ENCODE assay signal across 8 mouse cellular contexts in genomic region chr11:58329906-58330275, GRCm38 (mm10). TPM values are rescaled to one million over a fixed set of nuclear protein-coding genes. Genes with fewer than 3 reads are reported as not detected.
DNase-seq lines count a peak whose midpoint lies in the region; ATAC-seq and TF ChIP-seq lines count a peak whose summit lies in the region.

No protein-coding gene starts in this region.

- no peaks in the 10 kb centered on the region for H3K9me3 ChIP-seq in forebrain, embryonic 15.5 days
- H3K9me3 ChIP-seq in liver, postnatal 0 days (ENCODE audit: low read length): no peaks in the 10 kb centered on the region

- H3K4me2 ChIP-seq in forebrain, embryonic 15.5 days (replicated peaks): peak overlapping the region; percentile 93
- H3K4me2 ChIP-seq in liver, postnatal 0 days (ENCODE audit: low read depth, low read length): peak overlapping the region; percentile 88

- peaks cover 8% of the 10 kb centered on the region; the same call in 1 of the 2 replicates for H3K36me3 ChIP-seq in heart, adult 2 months (ENCODE audit: control insufficient read depth, insufficient read depth, low read length)
- peaks cover 14% of the 10 kb centered on the region for H3K36me3 ChIP-seq in forebrain, embryonic 15.5 days
- H3K36me3 ChIP-seq in liver, postnatal 0 days (replicated peaks; ENCODE audit: insufficient read depth, low read length): peaks cover 16% of the 10 kb centered on the region

- no peak for TF ChIP-seq CTCF in heart, adult 2 months (IDR thresholded peaks at IDR 0.05)
- TF ChIP-seq CTCF in liver, postnatal 0 days (IDR thresholded peaks at IDR 0.05; ENCODE audit: low read depth): 0 out of 2 replicates have a peak, but pooled peaks have one; percentile 4

- under 1% methylated on average over 21 of the region's 21 CpGs for WGBS in heart, adult 2 months
- WGBS in forebrain, embryonic 15.5 days: under 1% methylated on average over 21 of the region's 21 CpGs
- 1% methylated on average over 21 of the region's 21 CpGs for WGBS in liver, postnatal 0 days (ENCODE audit: insufficient replicate concordance)

- no peak for DNase-seq in heart, adult 2 months
- DNase-seq in heart, postnatal 14 days: no peak
- DNase-seq in ES-CJ7 (ENCODE audit: low read depth, low spot score): peak; percentile 61
- no peak for DNase-seq in liver, postnatal 0 days
- DNase-seq in retina, embryonic 14.5 days (ENCODE audit: low spot score): no peak
- DNase-seq in right cerebral cortex, postnatal 10 days (ENCODE audit: low spot score in 2 of 2): no peak
- DNase-seq in adrenal gland, postnatal 10 days: no peak

- intact Hi-C loops in heart, adult 2 months (cut with DNase I): loop anchor here (1.0 to 10.0 kb wide), 2 partner anchors 28 to 525 kb away; partner anchors contain the start of gene Sap30l
- intact Hi-C loops in heart, postnatal 14 days (cut with DNase I): no loop called here

- TF ChIP-seq POLR2A in heart, adult 2 months (IDR thresholded peaks at IDR 0.05; ENCODE audit: insufficient read depth, low read depth, low read length): no peak; the same call in 1 of the 2 replicates

- H3K4me3 ChIP-seq in heart, adult 2 months: peak overlapping the region; percentile 75
- H3K4me3 ChIP-seq in forebrain, embryonic 15.5 days: peak overlapping the region; percentile 60
- peak overlapping the region; percentile 82 for H3K4me3 ChIP-seq in liver, postnatal 0 days (ENCODE audit: low read depth, low read length)

- peaks cover 3% of the 10 kb centered on the region; the same call in 1 of the 2 replicates for H3K79me2 ChIP-seq in heart, adult 2 months (replicated peaks; ENCODE audit: control insufficient read depth, insufficient read depth, low read length)

- peak overlapping the region; percentile 93 for H3K27ac ChIP-seq in heart, adult 2 months
- H3K27ac ChIP-seq in forebrain, embryonic 15.5 days (replicated peaks): peak overlapping the region; percentile 78
- peak overlapping the region; percentile 78 for H3K27ac ChIP-seq in liver, postnatal 0 days (ENCODE audit: low read depth)

- H3K4me1 ChIP-seq in heart, adult 2 months (ENCODE audit: control insufficient read depth, insufficient read depth, low read length): peaks cover 9% of the 10 kb centered on the region
- peaks cover 40% of the 10 kb centered on the region for H3K4me1 ChIP-seq in forebrain, embryonic 15.5 days
- peaks cover 26% of the 10 kb centered on the region for H3K4me1 ChIP-seq in liver, postnatal 0 days (ENCODE audit: insufficient read depth)

- TF ChIP-seq EP300 in heart, adult 2 months (IDR thresholded peaks at IDR 0.05; ENCODE audit: insufficient read depth, low read depth, low read length): no peak
- no peak for TF ChIP-seq EP300 in liver, postnatal 0 days (IDR thresholded peaks at IDR 0.05; ENCODE audit: low read depth)

- peak overlapping the region; percentile 92 for H3K9ac ChIP-seq in heart, adult 2 months (ENCODE audit: low read depth, low read length)
- H3K9ac ChIP-seq in forebrain, embryonic 15.5 days (replicated peaks): peak overlapping the region; percentile 69
- H3K9ac ChIP-seq in liver, postnatal 0 days (replicated peaks): peak overlapping the region; percentile 89

- ATAC-seq in forebrain, embryonic 15.5 days (replicated peaks): peak; percentile 46
- peak; percentile 41 for ATAC-seq in liver, postnatal 0 days

- no peaks in the 10 kb centered on the region for H3K27me3 ChIP-seq in heart, adult 2 months (ENCODE audit: control insufficient read depth, insufficient read depth, low read length)
- no peaks in the 10 kb centered on the region for H3K27me3 ChIP-seq in forebrain, embryonic 15.5 days
- H3K27me3 ChIP-seq in liver, postnatal 0 days (ENCODE audit: insufficient read depth, low read length): no peaks in the 10 kb centered on the region

RNA-seq across cellular contexts. Expression of gene Zfp672, which starts 0.2 kb away (rescaled TPM):
- 10 to 100 TPM; 41.9 to 48.7 TPM for total RNA-seq in heart, adult 2 months (2021)
- 33.8 and 38.4 TPM in 2 replicates for polyA plus RNA-seq in heart, adult 2 months (2012; rRNA removed)
- total RNA-seq in heart, postnatal 14 days (2021): 10 to 100 TPM; 48.9 to 53.1 TPM
- 39.0 and 40.6 TPM in 2 replicates for polyA plus RNA-seq in forebrain, embryonic 15.5 days (2015; fragmentation: Nextera tagmentation; extraction: Ambion mirVana)
- polyA plus RNA-seq in liver, postnatal 0 days (2015; fragmentation: Nextera tagmentation; extraction: Ambion mirVana): 44.4 and 46.2 TPM in 2 replicates
- 10 to 100 TPM; 50.9 to 60.2 TPM for total RNA-seq in adrenal gland, postnatal 10 days (2021)

RNA-seq across cellular contexts. Expression of gene Sh3bp5l, which starts 0.6 kb away (rescaled TPM):
- total RNA-seq in heart, adult 2 months (2021): 10 to 100 TPM; 28.4 to 33.9 TPM
- polyA plus RNA-seq in heart, adult 2 months (2012; rRNA removed): 22.8 and 30.4 TPM in 2 replicates
- 10 to 100 TPM; 45.6 to 49.5 TPM for total RNA-seq in heart, postnatal 14 days (2021)
- 50.7 and 54.9 TPM in 2 replicates for polyA plus RNA-seq in forebrain, embryonic 15.5 days (2015; fragmentation: Nextera tagmentation; extraction: Ambion mirVana)
- polyA plus RNA-seq in liver, postnatal 0 days (2015; fragmentation: Nextera tagmentation; extraction: Ambion mirVana): 10.5 and 11.0 TPM in 2 replicates
- total RNA-seq in adrenal gland, postnatal 10 days (2021): 10 to 100 TPM; 36.6 to 46.1 TPM

RNA-seq across cellular contexts. Expression of gene Zfp692, which starts 23.0 kb away (rescaled TPM):
- total RNA-seq in heart, adult 2 months (2021): 1 to 10 TPM; 3.1 to 4.4 TPM
- 9.8 and 11.3 TPM in 2 replicates for polyA plus RNA-seq in heart, adult 2 months (2012; rRNA removed)
- 1 to 10 TPM; 3.9 to 4.7 TPM for total RNA-seq in heart, postnatal 14 days (2021)
- 34.0 and 34.3 TPM in 2 replicates for polyA plus RNA-seq in forebrain, embryonic 15.5 days (2015; fragmentation: Nextera tagmentation; extraction: Ambion mirVana)
- 3.3 and 4.0 TPM in 2 replicates for polyA plus RNA-seq in liver, postnatal 0 days (2015; fragmentation: Nextera tagmentation; extraction: Ambion mirVana)
- 10 to 100 TPM in 1 of 2 experiments, 1 to 10 TPM in 1; 6.9 to 13.1 TPM for total RNA-seq in adrenal gland, postnatal 10 days (2021)

RNA-seq across cellular contexts. Expression of gene Lypd8, which starts 49.0 kb away (rescaled TPM):
- not detected for total RNA-seq in heart, adult 2 months (2021)
- 0.56 and 0.62 TPM in 2 replicates for polyA plus RNA-seq in heart, adult 2 months (2012; rRNA removed)
- not detected for total RNA-seq in heart, postnatal 14 days (2021)
- polyA plus RNA-seq in forebrain, embryonic 15.5 days (2015; fragmentation: Nextera tagmentation; extraction: Ambion mirVana): 0.15 TPM in 1 of 2 replicates, not detected in the other
- polyA plus RNA-seq in liver, postnatal 0 days (2015; fragmentation: Nextera tagmentation; extraction: Ambion mirVana): not detected in 2 replicates
- total RNA-seq in adrenal gland, postnatal 10 days (2021): not detected

RNA-seq across cellular contexts. Expression of gene 4930438A08Rik, which starts 55.3 kb away (rescaled TPM):
- not detected for total RNA-seq in heart, adult 2 months (2021)
- not detected in 2 replicates for polyA plus RNA-seq in heart, adult 2 months (2012; rRNA removed)
- total RNA-seq in heart, postnatal 14 days (2021): not detected
- not detected in 2 replicates for polyA plus RNA-seq in forebrain, embryonic 15.5 days (2015; fragmentation: Nextera tagmentation; extraction: Ambion mirVana)
- polyA plus RNA-seq in liver, postnatal 0 days (2015; fragmentation: Nextera tagmentation; extraction: Ambion mirVana): 4.9 and 7.0 TPM in 2 replicates
- under 1 TPM; 0.21 to 0.36 TPM for total RNA-seq in adrenal gland, postnatal 10 days (2021)
